8 mouse cellular contexts compared by ENCODE assay signal in genomic region chr10:79958140-79958816, GRCm38 (mm10). TPM values are rescaled to one million over a fixed set of nuclear protein-coding genes. Genes with fewer than 3 reads are reported as not detected.
A peak's percentile ranks its signal among the peaks of the same experiment; 100 is the strongest.
DNase-seq lines count a peak whose midpoint lies in the region; ATAC-seq and TF ChIP-seq lines count a peak whose summit lies in the region.

No protein-coding gene starts in this region.

- no peak for ATAC-seq in heart, postnatal 0 days (ENCODE audit: insufficient read depth, low read depth)
- no peak for ATAC-seq in lung, embryonic 15.5 days (ENCODE audit: borderline replicate concordance, extremely low read depth, low FRiP score, low TSS enrichment)

- H3K9me3 ChIP-seq in ES-E14 (ENCODE audit: control insufficient read depth, insufficient read depth, low read depth, low read length), result no peaks in the 10 kb centered on the region
- H3K9me3 ChIP-seq in erythroblast, embryonic 14.5 days (ENCODE audit: control insufficient read depth, low read length), result no peaks in the 10 kb centered on the region
- no peaks in the 10 kb centered on the region for H3K9me3 ChIP-seq in heart, postnatal 0 days (replicated peaks; ENCODE audit: control insufficient read depth, low read length)
- H3K9me3 ChIP-seq in lung, embryonic 15.5 days, result no peaks in the 10 kb centered on the region

- H3K27ac ChIP-seq in ES-E14 (ENCODE audit: insufficient read depth, low read depth, low read length, poor library complexity, severe bottlenecking), result no peak overlapping the region
- H3K27ac ChIP-seq in heart, postnatal 0 days (ENCODE audit: low read depth), result no peak overlapping the region
- H3K27ac ChIP-seq in lung, embryonic 15.5 days, result no peak overlapping the region

- peak overlapping the region; percentile 51; the same call in 1 of the 2 replicates for H3K9ac ChIP-seq in ES-E14 (ENCODE audit: insufficient read depth, low read depth, low read length, poor library complexity, severe bottlenecking)
- no peak overlapping the region for H3K9ac ChIP-seq in heart, postnatal 0 days (replicated peaks; ENCODE audit: low read depth, low read length)
- H3K9ac ChIP-seq in lung, embryonic 15.5 days, result no peak overlapping the region

- in situ Hi-C loops in ES-E14 (cut with MboI; ENCODE audit: low sequenced_read_pairs in 2 of 2, unreplicated experiment in 2 of 2), result no loop called here

- 15% methylated on average over 21 of the region's 21 CpGs for WGBS in heart, postnatal 0 days
- WGBS in lung, embryonic 15.5 days, result 15% methylated on average over 21 of the region's 21 CpGs

- DNase-seq in ES-E14 (ENCODE audit: low read depth, low spot score), result peak; percentile 78
- peak; percentile 77 for DNase-seq in brain, adult 2 months (ENCODE audit: low read depth, low spot score)
- DNase-seq in heart, postnatal 0 days (ENCODE audit: low spot score), result peak; percentile 68
- peak; percentile 48 to 71 for DNase-seq in layer of hippocampus, adult 18-20 months (ENCODE audit: low spot score in 2 of 2)
- DNase-seq in ovary, postnatal 36 days (ENCODE audit: low spot score), result peak; percentile 81
- DNase-seq in thymus, postnatal 4 days, result peak; percentile 92

- H3K4me2 ChIP-seq in heart, postnatal 0 days (ENCODE audit: low read depth, low read length), result peak overlapping the region; percentile 17; the same call in 1 of the 2 replicates
- H3K4me2 ChIP-seq in lung, embryonic 15.5 days, result peak overlapping the region; percentile 29; the same call in 1 of the 2 replicates

- H3K4me3 ChIP-seq in ES-E14 (ENCODE audit: insufficient read depth in 1 of 2, low read depth in 1 of 2, low read length in 2 of 2, poor library complexity in 1 of 2, severe bottlenecking in 1 of 2), result 0 out of 4 replicates have a peak overlapping the region, but pooled peaks of 1 of the 2 experiments have one; percentile 1
- peak overlapping the region; percentile 31 for H3K4me3 ChIP-seq in erythroblast, embryonic 14.5 days (replicated peaks)
- no peak overlapping the region for H3K4me3 ChIP-seq in heart, postnatal 0 days (ENCODE audit: low read depth, low read length)
- no peak overlapping the region for H3K4me3 ChIP-seq in lung, embryonic 15.5 days

- TF ChIP-seq EP300 in heart, postnatal 0 days (IDR thresholded peaks at IDR 0.05; ENCODE audit: low read depth), result no peak

- H3K27me3 ChIP-seq in erythroblast, embryonic 14.5 days (ENCODE audit: control insufficient read depth), result peaks cover 5% of the 10 kb centered on the region; the same call in 1 of the 2 replicates
- H3K27me3 ChIP-seq in heart, postnatal 0 days (ENCODE audit: control insufficient read depth, insufficient read depth, low read length), result no peaks in the 10 kb centered on the region
- no peaks in the 10 kb centered on the region for H3K27me3 ChIP-seq in lung, embryonic 15.5 days

- peaks cover 16% of the 10 kb centered on the region for H3K36me3 ChIP-seq in ES-E14 (ENCODE audit: control insufficient read depth, insufficient read depth, low read length, poor library complexity, severe bottlenecking)
- peaks cover 22% of the 10 kb centered on the region for H3K36me3 ChIP-seq in erythroblast, embryonic 14.5 days (ENCODE audit: control insufficient read depth)
- H3K36me3 ChIP-seq in heart, postnatal 0 days (replicated peaks; ENCODE audit: control insufficient read depth, insufficient read depth, low read length), result peaks cover 13% of the 10 kb centered on the region
- peaks cover 21% of the 10 kb centered on the region for H3K36me3 ChIP-seq in lung, embryonic 15.5 days

- peak; percentile 94 for TF ChIP-seq CTCF in heart, postnatal 0 days (IDR thresholded peaks at IDR 0.05; ENCODE audit: low read depth)

- H3K4me1 ChIP-seq in ES-E14 (ENCODE audit: control insufficient read depth in 2 of 2, insufficient read depth in 2 of 2, low read length in 2 of 2, poor library complexity in 1 of 2), result peaks cover 2 to 25% of the 10 kb centered on the region in 2 experiments; a peak in 2 of 4 replicates
- peaks cover 42% of the 10 kb centered on the region for H3K4me1 ChIP-seq in erythroblast, embryonic 14.5 days (ENCODE audit: control insufficient read depth)
- 0 out of 2 replicates have a peak, but pooled peaks cover 7% of the 10 kb centered on the region for H3K4me1 ChIP-seq in heart, postnatal 0 days (ENCODE audit: control insufficient read depth, insufficient read depth)
- H3K4me1 ChIP-seq in lung, embryonic 15.5 days, result peaks cover 23% of the 10 kb centered on the region

TF ChIP-seq in ES-E14, 5 proteins besides CTCF, POLR2A, EP300 and RAD21:
- no peak for TF ChIP-seq ZNF384 (IDR thresholded peaks at IDR 0.05; ENCODE audit: low read depth, low read length)
- TF ChIP-seq ZC3H11A (IDR thresholded peaks at IDR 0.05; ENCODE audit: borderline replicate concordance, low read depth, low read length), result peak; percentile 65
TF ChIP-seq in ES-E14: peak in this region for 1.

RNA-seq across cellular contexts. Expression of gene Wdr18, which starts 1.7 kb away (rescaled TPM):
- total RNA-seq in ES-E14 (2012; rRNA removed), result 155 and 195 TPM in 2 replicates
- polyA plus RNA-seq in erythroblast, embryonic 14.5 days (2012), result 4.4 and 4.9 TPM in 2 replicates
- total RNA-seq in heart, postnatal 0 days (2014; rRNA removed; ENCODE audit: low replicate concordance), result 29.3 and 51.5 TPM in 2 replicates
- polyA plus RNA-seq in heart, postnatal 0 days (2015; fragmentation: Nextera tagmentation; extraction: Ambion mirVana), result 54.3 and 58.4 TPM in 2 replicates
- total RNA-seq in layer of hippocampus, adult 18-20 months (2021), result 10 to 100 TPM; 40.3 to 42.1 TPM
- polyA plus RNA-seq in lung, embryonic 15.5 days (2015; fragmentation: Nextera tagmentation; extraction: Ambion mirVana), result 95.1 and 96.2 TPM in 2 replicates

RNA-seq across cellular contexts. Expression of gene Grin3b, which starts 12.2 kb away (rescaled TPM):
- total RNA-seq in ES-E14 (2012; rRNA removed), result 0.36 and 0.74 TPM in 2 replicates
- polyA plus RNA-seq in erythroblast, embryonic 14.5 days (2012), result 0.01 TPM in 1 of 2 replicates, not detected in the other
- not detected in 2 replicates for total RNA-seq in heart, postnatal 0 days (2014; rRNA removed; ENCODE audit: low replicate concordance)
- 0.29 and 0.34 TPM in 2 replicates for polyA plus RNA-seq in heart, postnatal 0 days (2015; fragmentation: Nextera tagmentation; extraction: Ambion mirVana)
- under 1 TPM in 1 of 2 experiments, not detected in 1; 0.15 TPM for total RNA-seq in layer of hippocampus, adult 18-20 months (2021)
- polyA plus RNA-seq in lung, embryonic 15.5 days (2015; fragmentation: Nextera tagmentation; extraction: Ambion mirVana), result 0.34 and 0.45 TPM in 2 replicates

RNA-seq across cellular contexts. Expression of gene Tmem259, which starts 25.9 kb away (rescaled TPM):
- total RNA-seq in ES-E14 (2012; rRNA removed), result 127 and 220 TPM in 2 replicates
- polyA plus RNA-seq in erythroblast, embryonic 14.5 days (2012), result 47.6 and 49.5 TPM in 2 replicates
- total RNA-seq in heart, postnatal 0 days (2014; rRNA removed; ENCODE audit: low replicate concordance), result 162 and 182 TPM in 2 replicates
- 18.0 and 18.1 TPM in 2 replicates for polyA plus RNA-seq in heart, postnatal 0 days (2015; fragmentation: Nextera tagmentation; extraction: Ambion mirVana)
- 100 to 1,000 TPM; 118 to 123 TPM for total RNA-seq in layer of hippocampus, adult 18-20 months (2021)
- 20.2 and 20.5 TPM in 2 replicates for polyA plus RNA-seq in lung, embryonic 15.5 days (2015; fragmentation: Nextera tagmentation; extraction: Ambion mirVana)

RNA-seq across cellular contexts. Expression of gene Cnn2, which starts 30.1 kb away (rescaled TPM):
- total RNA-seq in ES-E14 (2012; rRNA removed), result 94.1 and 159 TPM in 2 replicates
- polyA plus RNA-seq in erythroblast, embryonic 14.5 days (2012), result 0.59 and 0.74 TPM in 2 replicates
- total RNA-seq in heart, postnatal 0 days (2014; rRNA removed; ENCODE audit: low replicate concordance), result 142 and 158 TPM in 2 replicates
- 126 and 149 TPM in 2 replicates for polyA plus RNA-seq in heart, postnatal 0 days (2015; fragmentation: Nextera tagmentation; extraction: Ambion mirVana)
- 1 to 10 TPM; 3.6 to 5.2 TPM for total RNA-seq in layer of hippocampus, adult 18-20 months (2021)
- polyA plus RNA-seq in lung, embryonic 15.5 days (2015; fragmentation: Nextera tagmentation; extraction: Ambion mirVana), result 367 and 375 TPM in 2 replicates

RNA-seq across cellular contexts. Expression of gene Arid3a, which starts 31.4 kb away (rescaled TPM):
- total RNA-seq in ES-E14 (2012; rRNA removed), result 10.8 and 16.3 TPM in 2 replicates
- 1.0 and 1.4 TPM in 2 replicates for polyA plus RNA-seq in erythroblast, embryonic 14.5 days (2012)
- total RNA-seq in heart, postnatal 0 days (2014; rRNA removed; ENCODE audit: low replicate concordance), result 5.3 and 5.6 TPM in 2 replicates
- polyA plus RNA-seq in heart, postnatal 0 days (2015; fragmentation: Nextera tagmentation; extraction: Ambion mirVana), result 0.65 and 0.77 TPM in 2 replicates
- 1 to 10 TPM; 5.5 to 5.8 TPM for total RNA-seq in layer of hippocampus, adult 18-20 months (2021)
- polyA plus RNA-seq in lung, embryonic 15.5 days (2015; fragmentation: Nextera tagmentation; extraction: Ambion mirVana), result 4.8 and 6.0 TPM in 2 replicates
